Mouse (Mus musculus) ZHBTc4 (cell line): ENCODE measurements around the gene Olfr701.
A peak's percentile ranks its signal among the peaks of the same experiment; 100 is the strongest.

Experiments used
- DNase-seq: peaks from one replicate; pipeline ENCODE4 v3.0.0-alpha.2; 2011; ENCODE audit warnings: low read depth, low spot score

Gene Olfr701

GRCm38 (mm10) chr7:106813829-106814228, at the start of gene Olfr701:
Olfr701 (plus strand) TSS chr7:106814129.
- DNase-seq: no peak

GRCm38 (mm10) chr7:106788330-106788729, 25.6 kb upstream of the Olfr701 start:
- no peak for DNase-seq

- DNase-seq: no peak
Measured at GRCm38 (mm10) chr7:106793098-106793497, 20.8 kb upstream of the Olfr701 start, which contains the start of gene Olfr699. Olfr699 (minus strand) TSS chr7:106793198.

- DNase-seq: no peak
Measured at GRCm38 (mm10) chr7:106808734-106809133, 5.2 kb upstream of the Olfr701 start, which contains the start of gene Olfr700. Olfr700 (minus strand) TSS chr7:106808834.

- peak; percentile 28 for DNase-seq
Measured at GRCm38 (mm10) chr7:106815775-106816174, 1.8 kb downstream of the Olfr701 start.

GRCm38 (mm10) chr7:106818414-106818813, 4.5 kb downstream of the Olfr701 start:
- no peak for DNase-seq

- DNase-seq: no peak
Measured at GRCm38 (mm10) chr7:106833793-106834192, 19.9 kb downstream of the Olfr701 start, which contains the start of gene Olfr702. Olfr702 (minus strand) TSS chr7:106833893.

- DNase-seq: no peak
Measured at GRCm38 (mm10) chr7:106843060-106843459, 29.1 kb downstream of the Olfr701 start, which contains the start of gene Olfr703. Olfr703 (plus strand) TSS chr7:106843360.

GRCm38 (mm10) chr7:106862885-106863284, 49.0 kb downstream of the Olfr701 start, which contains the start of gene Olfr704:
Olfr704 (plus strand) TSS chr7:106863185.
- DNase-seq: no peak
